Mouse (Mus musculus): Measurements from ENCODE around the gene Gm20431.
"Not testable (repeated sequence)": the region's sequence is repeated elsewhere in the genome, so short reads cannot be mapped to it uniquely, and the experiment has no call there.

Gm20431 gene

DNA sequence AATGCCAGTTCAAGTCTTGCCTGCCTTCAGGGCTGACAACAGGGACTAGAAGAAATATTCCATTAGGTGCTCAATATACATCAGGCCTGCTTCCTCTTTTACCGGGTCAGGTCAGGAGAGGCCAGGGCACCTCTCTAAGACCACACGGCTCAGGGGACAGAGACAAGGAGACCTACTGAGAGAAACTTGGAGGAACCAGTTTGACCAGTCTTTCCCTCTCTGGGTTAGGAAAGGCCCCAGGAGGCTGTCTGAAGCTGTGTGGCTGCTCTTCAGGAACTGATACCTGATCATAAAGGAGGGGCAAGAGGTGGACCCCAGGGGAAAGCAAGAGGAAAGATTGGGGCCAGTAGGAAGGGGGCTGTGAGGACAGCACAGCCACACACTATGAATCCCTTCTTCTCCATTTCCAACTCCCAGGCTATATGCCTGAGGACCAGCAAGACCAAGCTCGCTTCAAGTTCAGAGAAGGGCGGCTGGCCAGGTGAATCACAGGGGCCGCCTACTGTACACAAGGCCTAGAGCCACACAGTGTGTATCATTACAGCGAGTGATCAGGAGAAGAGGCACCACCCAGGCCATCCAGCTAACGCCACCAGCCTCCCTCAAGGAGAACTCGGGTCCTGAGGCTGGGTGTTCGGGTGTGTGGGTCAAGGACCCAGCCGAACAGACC, 2.0 kb downstream of the Gm20431 start:
- DNase-seq, result no peak

DNA sequence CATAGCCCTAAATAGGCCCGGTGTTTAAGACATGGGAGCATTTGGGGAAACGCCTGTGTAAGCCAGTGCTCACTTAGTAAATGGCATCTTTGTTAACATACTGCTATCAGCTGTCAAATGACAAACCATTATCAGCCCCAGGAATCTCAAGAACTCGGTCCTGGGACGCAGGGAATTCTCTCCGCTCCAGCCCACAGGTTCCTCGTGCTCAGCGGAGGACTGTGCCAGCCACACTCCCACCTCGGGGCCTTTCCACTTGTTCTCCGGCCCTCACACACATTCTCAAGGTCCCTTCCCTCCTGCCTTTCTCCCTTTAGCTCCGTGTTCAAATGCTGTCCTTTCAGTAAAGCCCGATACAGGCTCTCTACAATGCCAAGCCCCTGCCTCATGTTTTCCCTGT, 2.6 kb downstream of the Gm20431 start:
- DNase-seq, result no peak

DNA sequence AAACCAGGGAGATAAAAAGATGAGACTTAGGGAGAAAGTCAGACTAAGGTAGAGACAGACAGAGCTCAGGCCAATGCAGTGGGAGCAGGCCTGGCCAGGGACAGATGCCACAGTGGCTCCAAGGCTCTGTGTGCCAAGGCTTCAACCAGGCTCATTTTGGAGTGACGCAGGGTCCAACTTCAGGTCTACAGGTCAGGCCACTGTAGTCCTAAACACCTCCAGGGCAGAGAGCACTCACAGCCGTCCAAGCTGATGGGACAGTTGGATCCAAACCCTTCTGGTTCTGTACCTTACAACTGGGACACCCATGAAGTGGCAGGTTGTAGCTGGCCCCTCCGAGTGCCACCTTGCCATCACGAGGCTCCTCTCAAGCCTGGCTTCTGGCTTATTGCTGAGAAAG, 3.3 kb downstream of the Gm20431 start:
- DNase-seq, result no peak

- DNase-seq, result no peak
Observed at GRCm38 (mm10) chr2:167656629-167657478, 4.4 kb downstream of the Gm20431 start.

DNA sequence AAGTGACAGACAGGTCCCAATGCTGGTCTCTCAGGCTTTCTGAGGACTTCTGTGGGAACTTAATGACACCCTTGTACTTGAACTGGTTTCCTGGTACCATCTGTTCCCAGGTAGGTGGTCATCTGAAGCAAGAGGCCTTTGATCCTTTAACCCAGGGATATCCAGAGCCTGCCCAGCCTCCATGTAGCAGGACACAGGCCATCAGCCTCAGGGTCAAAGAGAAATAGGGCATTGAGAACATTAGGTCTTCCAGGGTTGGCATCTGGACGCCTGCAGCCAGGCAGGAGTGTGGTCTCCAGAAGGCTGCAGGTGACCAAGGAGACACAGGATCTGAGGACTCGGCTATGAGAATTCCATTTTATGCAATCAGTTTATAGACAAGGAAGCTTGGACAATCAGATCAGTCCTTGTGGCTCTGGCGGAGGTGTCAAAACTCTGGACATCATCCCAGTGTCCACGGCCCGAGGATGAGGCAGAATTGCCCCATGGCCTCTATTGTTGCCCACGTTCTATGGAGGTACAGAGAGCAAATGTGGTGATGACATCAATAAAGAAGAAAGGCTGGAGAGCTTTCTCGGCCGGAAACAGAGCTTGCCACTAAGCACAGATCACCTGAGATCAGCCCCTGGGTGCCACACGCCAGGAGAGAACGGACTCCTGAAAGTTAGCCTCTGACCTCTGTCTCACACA, 6.2 kb downstream of the Gm20431 start:
- DNase-seq, result no peak

DNA sequence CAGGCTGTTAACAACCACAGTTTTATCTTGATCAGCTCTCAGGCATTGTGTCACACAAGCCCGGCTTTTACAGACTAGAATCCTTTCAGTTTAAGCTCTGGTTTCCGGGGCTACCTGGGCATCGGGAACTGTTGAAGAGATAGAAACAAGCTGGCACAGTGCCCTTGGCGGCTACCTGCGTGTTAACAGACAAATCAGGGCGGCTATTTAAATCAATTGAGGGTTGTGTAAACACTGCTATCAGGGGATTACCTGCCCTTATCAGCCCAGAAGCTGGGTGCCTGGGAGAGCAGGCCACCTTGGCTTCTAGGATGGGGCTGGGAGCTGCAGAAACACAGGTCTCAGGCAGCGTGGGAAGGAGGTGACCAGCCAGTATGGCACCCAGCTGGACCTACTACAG, 8.6 kb downstream of the Gm20431 start:
- DNase-seq, result no peak

DNA sequence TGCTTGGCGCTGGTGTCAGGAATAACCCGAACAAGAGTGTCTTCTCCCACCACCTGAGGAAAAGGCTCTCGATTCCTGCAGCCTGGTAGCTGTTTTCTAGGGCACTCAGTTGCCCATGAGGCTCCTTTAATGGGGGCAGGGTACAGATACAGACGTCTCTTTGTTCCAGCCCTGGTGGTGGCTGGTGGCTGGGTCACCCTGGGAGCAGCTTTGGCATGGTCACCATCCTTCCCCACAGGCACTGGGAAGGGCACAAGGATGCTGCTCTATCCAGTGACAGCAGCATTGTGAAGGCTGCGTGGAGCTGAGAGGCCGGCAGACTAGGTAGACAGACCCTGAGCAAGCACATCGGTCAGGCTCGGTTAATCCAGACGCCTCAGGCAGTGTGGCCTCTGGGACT, 9.7 kb downstream of the Gm20431 start:
- no peak for DNase-seq

GRCm38 (mm10) chr2:167649290-167650032, 11.8 kb downstream of the Gm20431 start:
- no peak for DNase-seq

GRCm38 (mm10) chr2:167646411-167646810, 14.9 kb downstream of the Gm20431 start:
- DNase-seq, result peak; percentile 4

GRCm38 (mm10) chr2:167643356-167644052, 17.8 kb downstream of the Gm20431 start:
- DNase-seq, result not testable (repeated sequence)

DNA sequence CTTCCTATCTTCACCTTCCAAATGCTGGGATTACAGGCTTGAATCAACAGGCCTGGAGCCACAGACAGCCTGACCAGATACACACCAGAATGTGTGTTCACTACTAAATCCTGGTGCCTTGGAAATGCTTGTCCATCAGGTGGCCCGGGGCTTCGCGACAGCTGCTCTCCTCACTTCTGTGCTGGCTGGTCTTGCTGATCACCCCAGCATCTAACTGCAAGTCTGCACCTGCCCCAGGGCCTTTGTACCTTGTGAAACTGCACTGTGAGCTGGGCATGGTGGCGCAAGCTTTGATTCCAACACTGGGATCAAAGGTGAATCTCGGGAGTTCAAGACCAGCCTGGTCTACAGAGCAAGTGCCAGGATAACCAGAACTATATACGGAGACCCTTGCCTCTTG, 19.1 kb downstream of the Gm20431 start:
- DNase-seq, result no peak

DNA sequence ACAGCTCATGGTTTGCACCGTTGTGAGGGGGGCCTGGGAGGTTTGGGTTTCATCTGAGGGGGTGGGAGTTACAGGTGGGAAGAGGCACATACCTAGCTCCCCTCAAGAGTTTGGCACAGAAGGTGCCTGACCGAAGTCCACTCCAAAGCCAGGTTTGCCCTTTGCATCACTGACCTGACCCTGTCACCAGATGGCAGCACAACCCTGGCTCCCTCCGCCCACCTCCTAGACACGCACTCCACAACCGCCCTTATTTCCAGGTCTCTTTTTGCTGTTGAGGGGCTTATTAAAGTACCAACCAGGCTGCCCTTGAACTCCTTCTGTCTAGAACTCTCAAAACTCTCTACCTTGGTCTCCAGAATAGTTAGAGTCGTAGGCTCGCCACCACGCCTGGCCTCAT, 20.0 kb downstream of the Gm20431 start:
- no peak for DNase-seq

GRCm38 (mm10) chr2:167640279-167640678, 21.0 kb downstream of the Gm20431 start:
- no peak for DNase-seq

- no peak for DNase-seq
Observed at GRCm38 (mm10) chr2:167634865-167635512, 26.3 kb downstream of the Gm20431 start.

- peak; percentile 94 for DNase-seq
Observed at GRCm38 (mm10) chr2:167634338-167634770, 26.9 kb downstream of the Gm20431 start.

DNA sequence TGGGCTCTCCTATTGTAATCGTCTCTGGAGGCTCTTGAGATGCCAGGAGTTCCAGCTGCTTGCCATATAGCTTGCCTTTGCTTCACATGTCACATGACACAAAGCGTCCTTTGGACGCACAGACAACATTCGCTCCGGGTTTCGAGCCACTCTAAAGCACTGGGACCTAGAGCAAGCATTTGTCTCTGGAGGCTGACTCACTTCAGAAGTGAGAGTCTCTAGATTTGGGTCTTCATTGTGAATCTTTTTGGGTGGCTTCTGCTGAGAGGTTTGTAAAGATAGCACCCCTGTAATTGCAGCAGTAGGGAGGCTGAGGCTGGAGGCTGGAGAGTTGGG, 27.8 kb downstream of the Gm20431 start:
- DNase-seq, result no peak

DNA sequence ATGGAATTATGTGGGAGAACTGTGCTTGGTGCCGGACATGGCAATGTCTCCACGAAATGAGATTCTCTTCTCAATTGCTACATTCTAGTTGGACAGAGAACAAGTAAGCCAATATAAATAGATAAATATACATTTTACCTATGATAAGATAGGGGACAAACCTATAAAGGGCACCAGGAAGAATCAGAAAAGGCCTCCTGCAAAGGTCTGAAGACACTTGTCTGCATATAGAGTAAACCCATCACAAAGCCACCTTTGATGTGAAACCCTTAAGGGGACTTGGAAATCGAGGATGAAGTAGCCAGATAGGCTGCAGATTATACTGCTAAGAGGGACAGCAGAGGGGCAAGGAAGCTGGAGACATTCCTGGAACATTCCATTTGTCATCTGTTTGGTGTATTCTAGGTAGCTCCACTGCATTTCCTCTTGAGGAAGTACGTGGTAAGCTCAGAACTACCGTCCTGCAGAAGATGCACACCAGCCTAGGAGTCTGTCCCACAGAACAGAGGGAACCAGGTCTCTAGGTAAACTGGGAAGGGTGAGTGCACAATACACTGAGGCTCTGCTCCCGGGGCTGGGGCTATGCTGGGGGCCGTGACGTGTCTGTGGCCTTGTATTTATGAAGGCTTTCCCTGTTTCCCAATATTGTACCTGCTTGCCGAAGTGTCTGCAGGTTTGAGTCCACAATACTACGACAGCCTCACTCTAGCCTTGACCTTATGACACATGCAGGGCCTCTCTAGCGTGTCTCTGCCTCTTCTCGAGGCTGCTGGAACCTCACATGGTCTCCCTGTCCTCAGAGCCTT, 28.4 kb downstream of the Gm20431 start:
- DNase-seq, result no peak

- DNase-seq, result peak; percentile 98
Observed at GRCm38 (mm10) chr2:167631591-167632448, 29.5 kb downstream of the Gm20431 start, which contains the start of gene Ube2v1. TSS of gene Ube2v1 (minus strand) at chr2:167632095.

DNA sequence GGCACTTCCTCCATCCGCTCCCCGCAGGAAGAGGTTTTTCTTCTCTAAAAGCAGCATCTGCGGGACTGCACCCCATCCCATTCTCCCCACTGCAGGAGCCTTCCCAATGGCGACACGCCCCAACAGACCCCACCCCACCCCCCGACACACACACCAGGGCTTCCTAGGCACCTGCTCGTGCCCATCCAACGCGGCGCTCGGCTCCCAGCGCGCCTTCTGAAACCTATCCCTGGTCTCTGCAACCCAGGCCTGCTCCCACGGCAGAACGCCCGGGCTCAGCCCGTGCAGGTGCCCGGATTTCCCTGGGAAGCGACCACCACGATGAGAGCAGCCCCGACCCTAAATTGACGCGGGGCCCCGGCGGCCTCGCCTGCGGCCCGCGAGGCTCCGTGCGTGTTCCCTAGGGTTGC, 30.1 kb downstream of the Gm20431 start:
- DNase-seq, result no peak

DNA sequence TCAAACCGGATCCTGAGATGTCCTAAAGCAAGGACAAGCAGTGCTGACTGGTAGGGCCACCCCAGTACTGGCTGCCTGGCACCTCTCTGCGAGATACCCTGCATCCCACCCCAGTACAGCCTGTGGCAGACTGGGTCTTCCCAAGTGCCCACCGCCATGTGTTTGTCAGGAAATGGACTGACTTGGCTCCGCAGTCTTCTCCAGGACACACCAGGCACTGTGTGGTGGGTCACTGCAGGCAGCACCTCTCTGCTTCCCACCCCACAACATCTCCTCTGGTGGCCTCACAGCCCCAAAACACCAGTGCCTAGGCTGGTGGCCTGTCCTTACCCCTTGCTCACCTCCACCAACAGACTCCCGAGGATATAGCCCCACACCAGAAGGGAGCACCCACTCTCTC, 30.9 kb downstream of the Gm20431 start:
- no peak for DNase-seq

Data from right cerebral cortex, postnatal 25 days (tissue).